Mouse (Mus musculus) kidney, adult 8-10 months (tissue): Measurements from ENCODE around the gene AI413582.

Experiments
- DNase-seq, 2 experiments: peaks; one replicate each; pipeline ENCODE4 v3.0.0; 2022

AI413582 gene

DNA sequence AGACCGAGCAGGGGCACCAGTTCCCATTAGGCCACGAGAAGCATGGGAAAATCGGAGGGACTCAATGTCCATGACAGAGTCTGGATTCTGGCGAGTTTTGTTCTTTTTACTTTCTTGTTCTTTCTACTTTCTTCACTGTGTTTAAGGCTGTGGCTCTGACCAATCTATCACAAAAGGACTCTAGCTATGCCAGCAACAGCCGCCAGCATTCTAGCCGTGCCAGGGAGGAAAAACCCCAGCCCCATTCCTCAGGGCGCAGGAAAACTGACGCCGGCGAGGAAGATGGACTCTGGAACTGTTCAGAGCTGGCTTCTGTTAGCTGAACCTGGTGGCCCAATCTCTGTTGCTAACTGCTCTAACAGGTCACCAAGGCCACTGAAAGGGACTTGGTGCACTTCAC, 12.9 kb upstream of the AI413582 start:
- no peak for DNase-seq

DNA sequence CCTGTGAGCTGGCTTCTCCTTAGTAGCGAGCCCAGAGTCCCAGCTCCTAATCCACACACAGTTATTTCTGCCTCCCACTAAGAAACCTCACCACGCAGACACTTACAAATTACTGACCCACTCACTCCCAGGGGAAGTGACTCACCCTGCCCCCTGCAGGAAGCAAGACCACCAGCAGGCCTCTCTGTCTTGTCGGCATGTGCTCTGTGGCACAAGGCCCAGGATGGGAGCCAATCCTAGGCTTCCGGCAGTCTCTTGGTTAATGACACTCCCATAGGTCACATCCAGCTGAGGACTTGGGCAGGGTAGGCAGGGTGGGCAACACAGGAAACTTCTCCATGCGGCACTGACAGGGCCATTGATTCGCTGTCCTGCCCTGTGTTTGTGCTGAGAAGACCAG, 11.9 kb upstream of the AI413582 start:
- DNase-seq = no peak

DNA sequence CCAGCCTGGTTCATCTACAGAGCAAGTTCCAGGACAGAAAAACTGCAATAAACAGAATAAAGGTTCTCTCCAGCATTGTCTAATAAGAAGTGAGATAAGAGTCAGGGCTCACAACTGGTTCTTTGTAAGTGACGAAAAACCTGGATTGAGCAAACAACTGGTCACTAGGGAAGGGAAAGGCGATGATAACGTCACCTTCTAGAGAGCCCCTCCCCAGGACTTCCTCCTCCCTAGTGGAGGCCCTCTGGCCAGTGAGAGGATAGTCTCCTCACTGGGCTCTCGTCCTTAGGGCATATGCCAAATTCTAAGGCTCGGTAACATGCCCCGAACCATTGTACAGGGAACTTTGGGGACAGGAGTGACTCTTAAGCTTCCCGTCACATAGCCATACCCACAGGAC, 10.5 kb upstream of the AI413582 start:
- DNase-seq = no peak

DNA sequence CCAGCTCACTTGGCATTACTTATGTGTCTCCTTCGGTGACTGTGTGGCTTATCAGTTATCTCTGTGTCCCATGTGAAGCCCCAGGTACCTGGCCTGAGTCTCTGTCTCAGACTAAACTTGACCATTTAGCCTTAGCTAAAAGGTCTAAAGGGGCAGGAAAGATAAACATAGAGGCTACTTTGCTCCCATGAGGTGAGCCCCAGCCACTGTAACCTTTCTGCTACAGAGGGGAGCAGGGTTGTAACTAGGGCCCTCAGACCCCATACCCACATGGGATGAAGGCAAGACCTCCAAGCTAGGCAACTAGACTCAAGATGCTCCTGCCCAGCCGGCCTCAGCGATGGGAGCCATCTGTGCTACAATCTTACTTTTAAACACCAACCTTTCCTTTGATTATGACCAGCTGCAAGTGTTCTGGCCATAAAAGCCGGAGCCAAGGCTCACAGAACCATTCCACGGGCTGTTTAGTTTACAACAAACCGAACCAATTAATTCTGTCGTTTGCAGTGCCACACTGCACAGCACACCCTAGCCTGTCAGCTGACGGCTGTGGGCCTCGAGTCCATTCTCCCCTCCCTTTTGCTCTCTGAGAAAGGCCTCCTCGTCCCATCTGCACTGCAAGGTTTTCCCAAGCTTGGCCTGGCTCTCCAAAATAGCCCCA, 9.7 kb upstream of the AI413582 start:
- no peak for DNase-seq

DNA sequence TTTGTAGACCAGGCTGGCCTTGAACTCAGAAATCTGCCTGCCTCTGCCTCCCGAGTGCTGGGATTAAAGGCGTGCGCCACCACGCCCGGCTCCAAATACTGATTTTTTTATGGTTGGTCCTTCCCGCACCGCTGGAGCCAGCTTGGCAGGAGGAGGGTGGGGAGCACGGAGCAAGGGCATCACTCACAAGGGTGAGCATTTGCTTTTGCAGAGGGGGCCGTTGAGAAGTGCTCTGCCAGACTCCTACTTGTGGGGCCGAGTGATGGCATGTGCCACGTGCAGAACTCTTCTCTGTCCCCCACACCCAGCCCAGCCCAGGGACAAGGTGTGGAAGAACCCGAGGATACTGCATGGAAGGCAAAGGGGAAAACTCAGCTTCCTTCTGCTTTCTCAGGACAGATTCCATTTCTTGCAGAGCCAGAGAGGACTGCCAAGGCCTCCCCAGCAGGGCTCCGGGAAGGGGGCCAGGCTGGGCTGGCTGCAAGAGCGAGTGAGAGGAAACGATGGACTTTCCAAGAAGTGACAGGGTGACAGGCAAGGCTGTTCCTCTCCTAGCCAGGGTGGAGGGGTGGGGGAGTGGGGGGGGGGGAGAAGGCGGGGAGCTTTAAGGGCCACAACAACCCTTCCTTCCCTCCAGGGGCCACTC, 9.0 kb upstream of the AI413582 start:
- DNase-seq = peak in 1 of 2 experiments; percentile 35

DNA sequence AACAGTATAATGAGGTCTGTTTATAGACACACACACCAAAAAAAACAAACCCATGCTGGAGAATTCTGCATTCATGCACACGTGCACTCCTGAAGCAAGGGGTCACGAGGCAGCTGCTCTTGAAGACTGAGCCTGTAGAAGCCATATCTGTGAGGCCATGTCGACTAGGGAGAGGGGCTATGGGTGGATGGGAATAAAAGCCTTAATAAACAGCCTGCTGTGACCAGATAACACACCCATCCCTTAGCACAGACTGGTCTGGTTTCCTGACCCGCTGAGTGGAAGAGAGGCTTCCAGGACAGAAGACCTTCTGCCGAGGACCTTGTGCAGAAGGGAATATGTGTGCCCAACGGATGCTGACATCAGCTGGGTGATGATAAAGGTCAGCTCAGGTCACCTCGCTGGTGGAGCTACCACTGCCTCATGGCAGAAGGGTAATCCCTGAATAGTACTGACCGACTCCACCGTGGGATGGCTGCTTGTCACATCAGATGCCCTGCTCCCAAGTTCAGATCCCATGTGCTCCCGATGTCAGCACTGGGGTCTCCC, 8.3 kb upstream of the AI413582 start:
- no peak for DNase-seq

DNA sequence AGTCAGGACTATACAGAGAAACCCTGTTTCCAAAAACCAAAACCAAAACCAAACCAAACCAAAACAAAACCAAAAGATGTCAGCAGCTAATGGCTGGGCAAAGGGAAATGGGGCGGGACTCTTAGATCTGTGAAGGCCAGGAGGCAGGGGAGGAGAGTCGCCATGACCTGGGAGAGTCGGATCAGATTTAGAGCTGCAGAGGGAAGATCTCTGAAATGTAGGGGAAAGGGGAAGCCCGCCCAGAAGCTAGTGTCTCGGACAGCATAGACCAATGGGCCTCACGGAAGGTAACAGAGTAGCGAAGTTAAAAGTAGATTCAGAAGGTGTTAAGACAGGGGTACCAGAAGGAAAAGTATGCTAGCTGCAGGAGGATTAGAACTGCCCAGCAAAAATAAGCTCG, 5.8 kb upstream of the AI413582 start:
- no peak for DNase-seq

DNA sequence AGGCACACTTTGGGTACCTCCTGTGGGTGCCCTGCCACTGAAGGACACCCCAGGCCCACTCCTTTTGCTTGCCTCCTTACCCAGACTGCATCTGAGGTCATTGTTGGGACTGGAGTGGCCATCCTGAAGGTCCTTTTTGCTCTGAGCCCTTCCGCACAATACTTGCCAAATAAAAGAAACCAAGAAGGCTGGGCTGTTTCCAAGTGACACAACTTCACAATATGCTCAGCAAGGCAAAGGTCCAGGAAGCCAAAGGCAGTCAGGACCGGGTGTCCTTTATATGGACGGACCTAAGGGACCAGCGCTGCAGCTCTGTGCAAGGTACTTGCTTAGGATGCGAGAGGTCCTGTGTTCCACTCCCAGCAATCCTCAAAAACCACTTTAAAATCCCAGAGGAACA, 2.7 kb upstream of the AI413582 start:
- no peak for DNase-seq

DNA sequence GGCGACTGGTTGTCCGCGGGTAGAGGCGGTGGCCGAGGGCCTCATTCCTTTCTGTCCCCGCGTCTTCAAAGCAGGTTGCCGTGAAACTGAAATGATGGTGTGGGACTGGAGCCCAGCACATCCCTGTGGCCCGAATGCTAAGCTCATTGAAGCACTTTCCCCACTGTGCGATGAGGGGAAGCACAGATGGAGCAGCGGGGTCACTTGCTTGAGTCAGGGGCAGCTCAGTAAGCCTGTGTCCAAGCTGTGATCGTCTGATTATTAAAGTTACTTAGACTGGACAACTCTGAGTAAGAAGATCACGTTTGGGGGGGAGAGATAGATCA, 349 bp upstream of the AI413582 start:
- DNase-seq = no peak

DNA sequence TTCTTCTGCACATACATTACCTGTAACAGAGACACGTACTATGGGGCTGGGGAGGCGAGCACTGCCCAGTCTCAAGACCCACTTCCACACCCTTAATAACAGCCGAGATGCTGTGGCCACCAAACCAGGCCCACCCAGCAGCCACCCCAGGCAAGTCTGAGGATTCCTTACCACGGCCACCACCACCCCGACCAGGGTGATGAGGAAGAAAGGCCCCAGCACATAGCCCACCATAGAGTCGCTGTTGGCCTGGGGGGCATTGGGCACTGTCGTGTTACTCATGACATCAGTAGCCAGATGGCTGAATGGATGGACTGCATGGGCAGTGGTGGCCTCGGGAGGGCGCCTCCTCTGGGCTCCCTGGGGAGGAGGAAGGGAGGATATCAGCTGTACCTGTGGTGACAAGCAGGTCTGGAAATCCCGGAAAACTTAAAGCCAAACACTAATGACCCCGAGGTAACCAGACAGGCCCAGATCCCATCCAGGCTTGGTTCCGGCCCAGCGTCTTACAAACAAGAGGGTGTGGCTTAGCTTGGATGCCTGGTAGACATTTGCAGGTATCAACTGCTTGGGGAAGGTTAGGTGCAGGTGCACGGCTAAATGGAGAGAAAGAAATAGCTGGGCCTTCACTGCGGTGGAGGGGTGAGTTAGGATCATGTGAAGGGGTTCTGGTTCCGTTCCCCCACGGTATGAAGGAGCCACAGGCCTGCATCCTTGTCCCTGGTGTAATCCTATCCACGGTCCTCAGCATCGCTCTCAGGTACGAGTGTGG, 979 bp downstream of the AI413582 start:
- DNase-seq = no peak

DNA sequence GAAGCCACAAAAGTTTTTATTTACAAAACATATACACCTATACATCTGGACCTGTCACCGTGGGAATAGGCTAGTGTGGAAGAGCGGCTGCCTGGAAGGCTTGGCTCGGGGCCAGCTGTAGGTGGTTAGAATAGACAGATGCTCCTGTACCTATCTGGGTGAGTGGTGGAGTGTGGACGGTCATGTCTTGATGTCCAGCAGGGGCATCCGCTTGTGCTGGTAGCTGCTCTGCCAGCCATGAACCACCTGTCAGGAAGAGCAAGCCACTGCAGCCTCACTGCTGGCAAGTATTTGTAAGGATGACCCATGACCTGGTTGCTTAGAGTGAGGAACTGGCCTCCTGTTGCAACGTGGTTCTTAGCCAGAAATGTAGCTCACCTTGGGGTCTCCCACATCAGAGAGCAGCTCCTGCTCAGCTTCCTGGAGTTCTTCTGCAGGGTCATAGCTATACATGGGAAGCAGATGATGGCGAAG, 1.7 kb downstream of the AI413582 start:
- no peak for DNase-seq

DNA sequence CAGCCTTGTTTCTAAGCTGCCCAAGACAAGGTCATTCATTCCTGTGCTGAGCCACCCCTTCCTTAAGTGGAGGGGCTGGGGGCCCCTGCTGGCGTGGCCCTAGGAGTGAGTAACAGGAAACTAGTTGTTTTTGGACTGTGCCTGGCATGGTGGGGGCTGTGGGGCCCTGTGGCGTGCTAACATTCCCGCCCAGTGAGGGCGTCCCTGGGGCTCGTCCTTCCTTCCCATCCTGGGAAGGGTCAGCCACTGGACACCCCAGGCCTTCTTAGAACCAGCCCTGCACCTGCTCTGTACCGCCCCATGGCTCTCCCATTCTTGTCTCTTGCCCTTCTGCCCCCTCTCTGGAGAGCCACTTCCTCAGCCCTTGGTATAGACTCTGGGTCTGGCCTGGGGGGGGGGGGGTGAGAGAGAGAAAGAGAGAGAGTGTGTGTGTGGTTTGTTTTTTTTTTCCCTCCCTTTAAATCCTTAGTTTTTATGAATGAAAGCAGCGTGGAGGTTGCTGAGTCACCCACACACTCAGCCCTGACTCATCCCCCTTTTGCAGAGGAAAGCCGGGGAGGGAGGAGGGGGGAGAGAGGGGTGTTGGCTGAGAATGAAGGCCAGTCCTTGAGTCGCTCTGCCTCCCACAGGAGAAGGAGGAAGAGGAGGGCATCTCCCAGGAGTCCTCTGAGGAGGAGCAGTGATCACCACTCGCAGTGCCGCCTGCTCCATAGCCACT, 3.6 kb downstream of the AI413582 start:
- DNase-seq = no peak

DNA sequence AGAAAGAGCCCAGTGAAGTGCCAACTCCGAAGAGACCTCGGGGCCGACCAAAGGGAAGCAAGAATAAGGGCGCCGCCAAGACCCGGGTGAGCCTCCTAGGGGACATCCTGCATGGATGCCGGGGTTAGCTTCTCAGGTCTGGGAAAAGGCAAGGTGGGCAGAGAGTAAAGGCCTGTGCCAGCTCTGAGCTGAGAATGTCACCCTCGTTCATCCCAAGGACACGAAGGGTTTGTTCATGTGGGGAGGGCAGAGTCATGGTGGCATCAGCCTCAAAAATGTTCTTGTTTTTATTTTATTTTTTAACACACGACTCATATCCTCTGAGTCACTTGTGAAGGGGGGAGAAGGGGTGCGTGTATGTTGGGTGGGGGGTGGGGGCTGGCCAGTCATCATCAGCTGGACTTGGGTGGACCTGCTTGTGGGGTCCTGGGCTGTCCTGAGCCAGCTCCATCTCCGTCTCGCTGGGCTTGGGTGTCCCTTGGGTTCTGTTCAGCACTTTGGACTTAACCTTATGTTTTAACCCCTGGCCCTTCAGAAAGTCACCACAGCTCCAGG, 4.6 kb downstream of the AI413582 start:
- DNase-seq = no peak

DNA sequence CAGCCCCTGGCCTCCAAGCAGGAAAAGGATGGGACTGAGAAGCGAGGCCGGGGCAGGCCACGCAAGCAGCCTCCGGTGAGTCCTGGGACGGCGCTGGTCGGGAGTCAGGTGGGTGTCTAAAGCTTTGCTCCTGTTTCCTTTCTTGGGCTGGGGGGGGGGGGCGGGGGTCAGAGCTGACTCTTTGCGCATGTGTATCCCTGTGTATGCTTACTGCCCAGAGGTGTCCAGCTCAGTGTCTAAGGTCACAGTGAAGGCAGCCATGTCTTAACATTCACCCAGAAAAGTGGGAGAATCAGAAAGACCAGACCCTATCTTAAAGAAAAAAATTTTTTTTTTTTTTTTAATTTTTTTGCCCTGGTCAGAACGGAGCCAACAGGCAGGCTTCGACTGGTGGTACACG, 6.0 kb downstream of the AI413582 start:
- no peak for DNase-seq

DNA sequence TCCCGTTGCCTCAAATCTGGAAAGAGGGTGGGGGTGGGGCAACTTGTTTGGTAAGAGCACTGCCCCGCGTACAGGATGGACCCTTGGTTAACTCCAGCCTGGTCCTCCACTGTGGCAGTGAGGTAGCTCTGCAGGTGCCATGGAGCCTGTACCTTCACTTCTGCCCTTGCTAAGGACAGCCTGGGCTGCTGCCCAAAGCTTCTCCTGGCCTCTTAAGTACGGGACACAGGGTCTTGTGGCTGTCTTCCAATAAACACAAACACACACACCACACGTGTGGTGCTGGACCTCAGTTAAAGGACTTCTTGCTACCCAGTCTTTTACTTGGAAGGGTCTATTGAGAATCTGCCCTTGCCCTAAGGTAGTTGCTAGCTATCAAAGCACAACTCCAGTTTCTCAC, 6.7 kb downstream of the AI413582 start:
- DNase-seq = no peak

DNA sequence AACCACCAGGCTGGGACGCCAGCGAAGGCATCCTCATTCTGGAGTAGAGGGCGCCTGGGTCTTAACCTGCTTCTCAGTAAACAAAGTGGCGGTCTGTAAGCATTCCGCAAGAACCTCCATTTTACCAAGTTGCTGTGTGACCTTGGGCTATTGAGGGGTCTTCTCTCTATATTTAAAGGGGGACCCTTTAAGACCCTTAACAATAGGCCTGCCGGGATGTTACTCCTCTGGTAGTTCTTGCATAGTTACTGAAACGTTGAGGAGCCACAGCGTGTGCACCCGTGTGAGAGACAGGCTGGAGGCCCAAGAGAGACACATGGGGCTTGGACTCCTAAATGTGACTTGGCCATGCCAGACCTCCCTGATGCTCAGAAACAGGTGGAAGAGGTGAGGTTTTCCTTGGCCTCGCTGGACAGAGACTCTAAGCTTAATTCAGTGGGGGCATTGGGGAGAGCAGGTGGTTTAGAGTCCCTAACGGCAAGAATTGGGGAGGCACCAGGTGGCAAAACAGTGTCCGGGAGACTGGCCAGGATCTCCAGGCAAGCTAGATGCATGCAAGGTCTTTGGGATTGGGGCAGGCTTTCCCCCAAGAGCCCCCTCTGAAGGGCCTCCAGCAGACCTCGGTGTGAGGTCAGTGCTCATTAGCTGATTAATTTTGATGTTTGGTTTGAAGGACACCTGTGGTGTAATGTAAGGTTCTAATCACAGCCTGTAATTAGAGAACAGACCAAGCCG, 7.5 kb downstream of the AI413582 start:
- no peak for DNase-seq

DNA sequence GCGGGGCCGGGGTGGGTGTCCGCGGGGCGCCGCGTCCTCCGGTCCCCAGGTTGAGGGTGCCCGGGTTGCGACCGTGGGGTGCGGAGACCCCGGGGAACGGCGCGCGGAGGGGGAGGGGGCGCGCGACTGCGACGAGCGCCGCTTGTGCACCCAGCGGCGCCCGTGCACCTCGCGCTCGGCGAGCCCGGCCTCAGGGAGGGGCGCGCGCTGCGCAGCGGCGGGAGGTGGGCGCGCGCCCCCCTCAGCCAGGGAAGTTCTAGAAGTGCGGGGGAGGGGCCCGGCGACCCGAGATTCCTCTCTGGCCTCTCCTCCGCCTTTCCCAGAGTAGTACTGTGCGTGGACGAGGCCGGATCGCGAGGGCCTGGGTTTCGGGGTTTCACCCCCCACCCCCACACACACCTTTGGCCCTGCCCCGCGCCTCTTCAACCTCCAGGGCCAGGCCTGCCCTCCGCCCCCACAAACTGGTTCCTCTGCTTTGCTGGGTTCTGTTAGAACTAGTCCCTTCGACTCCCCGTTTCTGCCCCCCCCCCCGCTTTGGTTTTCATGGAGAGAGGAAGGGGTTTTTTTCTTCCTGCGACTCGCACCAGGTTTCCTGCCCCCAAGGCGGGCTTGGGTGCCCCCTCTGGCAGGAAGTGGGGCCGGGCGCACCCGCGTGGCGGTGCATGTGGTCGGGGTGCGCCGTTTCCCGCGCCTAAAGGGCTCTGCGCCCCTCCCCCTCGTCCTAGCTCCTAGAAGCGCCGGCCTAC, 8.2 kb downstream of the AI413582 start:
- DNase-seq = no peak

DNA sequence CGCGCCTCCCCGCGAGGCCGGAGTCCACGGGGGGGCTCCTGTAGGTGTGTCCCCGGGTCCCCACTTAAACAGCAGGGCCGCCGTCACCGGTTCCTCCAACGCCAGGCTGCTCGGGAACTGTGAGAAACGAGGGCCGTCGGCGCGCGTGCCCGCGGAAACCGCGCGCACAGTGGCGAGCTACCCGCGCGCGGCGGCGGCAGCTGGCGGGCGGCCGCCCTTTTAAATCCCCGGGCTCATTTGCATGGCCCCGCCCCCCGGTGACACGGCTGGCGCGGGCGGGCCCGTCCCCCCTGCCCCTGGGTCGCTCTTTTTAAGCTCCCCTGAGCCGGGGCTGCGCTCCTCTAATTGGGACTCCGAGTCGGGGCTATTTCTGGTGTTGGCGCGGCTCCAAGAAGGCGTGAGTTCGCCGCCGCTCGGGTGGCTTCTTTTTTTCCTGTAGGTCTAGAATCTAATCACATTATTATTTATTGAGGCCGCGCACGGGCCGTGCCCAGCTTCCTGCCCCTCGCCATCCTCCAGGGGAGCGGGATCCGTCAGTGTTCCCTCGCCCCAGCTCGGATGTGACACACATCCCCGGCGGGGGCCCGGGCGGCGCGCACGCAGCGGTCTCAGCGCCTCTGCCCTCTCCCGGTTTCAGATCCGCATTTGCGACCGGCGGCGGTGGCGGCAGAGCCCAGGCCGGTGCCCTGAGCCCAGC, 9.1 kb downstream of the AI413582 start, which contains the start of gene Hmga1:
Gene Hmga1, plus strand, starts transcription at position 183 of the 697 bp plus-strand sequence.
- peak; percentile 67 to 79 for DNase-seq

DNA sequence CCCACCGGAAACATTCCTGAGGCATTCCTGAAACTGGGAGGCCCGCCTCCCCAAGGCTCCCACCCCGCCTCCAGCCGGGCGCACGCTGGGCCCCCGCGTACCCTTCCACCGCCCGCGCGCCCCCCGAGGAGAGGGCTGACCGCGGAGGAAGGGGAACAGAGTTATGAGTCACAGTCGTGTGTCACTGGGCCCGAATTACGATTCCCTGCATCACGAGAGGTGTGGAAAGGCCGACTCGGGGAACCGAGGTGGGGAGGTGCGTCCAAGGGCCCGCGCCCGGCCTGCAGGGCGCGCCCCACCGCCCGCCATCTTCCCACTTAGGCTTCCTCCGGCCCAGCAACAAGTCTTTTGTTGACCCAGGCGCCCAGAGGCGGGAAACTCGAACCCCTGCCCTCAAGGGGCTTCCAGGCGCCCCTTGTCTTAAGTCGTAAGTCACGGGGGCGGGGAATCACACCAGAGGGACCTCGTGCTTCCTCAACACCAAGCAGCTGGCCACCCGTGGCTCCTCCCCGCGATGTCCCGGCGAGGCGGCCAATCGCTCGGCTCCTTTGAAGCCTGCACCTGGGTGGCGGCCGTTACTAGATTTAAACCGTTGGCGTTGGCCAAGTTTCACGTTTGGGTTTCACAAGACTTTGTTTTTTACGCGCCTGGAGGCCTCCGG, 9.9 kb downstream of the AI413582 start:
- peak; percentile 62 for DNase-seq

DNA sequence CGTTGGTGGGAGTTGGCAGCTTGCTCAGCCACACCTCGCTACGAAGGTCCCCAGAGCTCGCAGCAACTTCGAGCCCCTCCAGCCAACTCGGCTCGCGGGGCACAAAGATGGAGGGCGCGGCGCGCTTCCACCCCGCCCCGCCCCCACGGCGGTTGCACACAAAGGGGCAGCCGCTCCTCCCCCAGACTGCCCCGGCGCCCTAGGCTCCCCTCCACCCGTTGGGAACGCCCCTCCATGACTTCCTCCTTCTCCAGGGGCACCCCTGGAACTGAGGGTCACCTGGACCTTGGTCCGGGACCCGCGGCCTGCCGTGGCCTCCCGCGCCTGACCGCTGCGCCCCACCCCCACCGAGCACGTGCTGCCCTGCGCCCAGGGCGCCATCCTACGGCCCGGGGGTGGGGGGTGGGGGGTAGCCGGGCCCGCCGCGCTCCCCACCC, 10.5 kb downstream of the AI413582 start:
- DNase-seq = no peak
